Mouse (Mus musculus): Measurements from ENCODE around the gene Stbd1.

Stbd1 gene

GRCm38 (mm10) chr5:92640861-92641260 lies 38.0 kb downstream of the Stbd1 start:
- DNase-seq (ENCODE audit: low spot score) = no peak

Measured in embryo, embryonic 10 days (tissue).